Mouse (Mus musculus) bone marrow macrophage, adult 2 months (primary cell): Measurements from ENCODE around the gene Adgrl2.

Experiments
- CTCF ChIP-seq: IDR thresholded peaks from 2 replicates; pipeline ENCODE4 v1.5.1; 2012; ENCODE audit warnings: low read depth, mild to moderate bottlenecking, low read length, moderate library complexity
- POLR2A ChIP-seq: IDR thresholded peaks from 2 replicates; pipeline ENCODE4 v1.6.1; 2012; ENCODE audit warnings: mild to moderate bottlenecking, low read depth, low read length, borderline replicate concordance

GRCm38 (mm10) chr3:148887902-148888301, 102.5 kb downstream of the Adgrl2 start:
- TF ChIP-seq POLR2A (no peak), CTCF (no peak)
